Mouse (Mus musculus) heart, adult 2 months (tissue): ENCODE data around the gene Nup210. TPM values are rescaled to one million over a fixed set of nuclear protein-coding genes. Genes with fewer than 3 reads are reported as not detected.

Source experiments
- DNase-seq, 2 experiments: peaks; one replicate each; pipeline ENCODE4 v3.0.0; 2021
- H3K27ac ChIP-seq: fragments of 200-600 bp; 2 replicates; pipeline ENCODE4 v1.8.1; 2022
- H3K27me3 ChIP-seq: fragments of 200-500 bp; 2 replicates; pipeline ENCODE4 v1.6.1; 2012; ENCODE audit warnings: mild to moderate bottlenecking, low read length, inconsistent platforms, mixed read lengths; ENCODE audit not compliant: control insufficient read depth, insufficient read depth
- H3K36me3 ChIP-seq: fragments of 200-500 bp; 2 replicates; pipeline ENCODE4 v1.6.1; 2012; ENCODE audit warnings: low read length, inconsistent platforms; ENCODE audit not compliant: control insufficient read depth, insufficient read depth
- H3K4me1 ChIP-seq: fragments of 200-500 bp; 2 replicates; pipeline ENCODE4 v1.6.1; 2011; ENCODE audit warnings: low read length; ENCODE audit not compliant: control insufficient read depth, insufficient read depth
- H3K4me3 ChIP-seq: fragments of 200-600 bp; 2 replicates; pipeline ENCODE4 v1.8.1; 2022
- H3K79me2 ChIP-seq: fragments of 200-500 bp; replicated peaks from 2 replicates; pipeline ENCODE4 v1.6.1; 2012; ENCODE audit warnings: mild to moderate bottlenecking, inconsistent platforms, low read length, moderate library complexity, mixed read lengths; ENCODE audit not compliant: control insufficient read depth, insufficient read depth
- H3K9ac ChIP-seq: fragments of 200-500 bp; 2 replicates; pipeline ENCODE4 v1.6.1; 2012; ENCODE audit warnings: low read depth, mild to moderate bottlenecking, control low read depth, inconsistent platforms, low read length, mixed read lengths
- CTCF ChIP-seq: fragments of 200-600 bp; IDR thresholded peaks from 2 replicates; pipeline ENCODE4 v1.8.1; 2022; ENCODE audit warnings: antibody characterized with exemption, mild to moderate bottlenecking, moderate library complexity
- EP300 ChIP-seq: fragments of 200-500 bp; IDR thresholded peaks from 2 replicates; pipeline ENCODE4 v1.6.1; 2011; ENCODE audit warnings: low read depth, low read length, control low read depth; ENCODE audit not compliant: insufficient read depth
- POLR2A ChIP-seq: fragments of 200-500 bp; IDR thresholded peaks from 2 replicates; pipeline ENCODE4 v1.6.1; 2011; ENCODE audit warnings: mild to moderate bottlenecking, low read depth, low read length, control low read depth; ENCODE audit not compliant: insufficient read depth
- WGBS: fragments of 180-500 bp; shearing (Covaris S2); methylation state at CpG from one replicate; pipeline ENCODE4 v1.1.7; 2018; 5-methylcytosine and 5-hydroxymethylcytosine counted together
- intact Hi-C: fragments of 180-260 bp; cut with DNase I; formaldehyde crosslinking; loops from one replicate; pipeline ENCODE4 v1.15.1; 2025
- polyA plus RNA-seq: library from polyadenylated mRNA; depleted of rRNA; stranded (reverse); fragments of >200 nt; gene quantifications from 2 replicates; pipeline ENCODE4 v1.2.3, GENCODE M21; 2012
- total RNA-seq, 2 experiments: library from RNA; stranded (reverse); gene quantifications; 2 replicates each; pipeline ENCODE4 v1.2.3; 2021

Nup210 gene
- total and polyA plus RNA-seq, 3 experiments, result 2.5 to 6.4 (median 3.4) TPM

- H3K4me1 ChIP-seq, result no peaks in the 10 kb centered on the region
- no peaks in the 10 kb centered on the region for H3K27me3 ChIP-seq
- intact Hi-C loops, result no loop called here
- TF ChIP-seq CTCF (no peak), POLR2A (no peak), EP300 (no peak)
- H3K9ac ChIP-seq, result no peak overlapping the region
- no peak for DNase-seq
- 88% methylated on average over 2 of the region's 2 CpGs for WGBS
- H3K4me3 ChIP-seq, result no peak overlapping the region
- H3K27ac ChIP-seq, result no peak overlapping the region
- H3K36me3 ChIP-seq, result no peaks in the 10 kb centered on the region
- H3K79me2 ChIP-seq, result no peaks in the 10 kb centered on the region
Measured at GRCm38 (mm10) chr6:91004157-91004556, 112.5 kb downstream of the Nup210 start.

- no peak for DNase-seq
- intact Hi-C loops, result no loop called here
- no peaks in the 10 kb centered on the region for H3K27me3 ChIP-seq
Measured at GRCm38 (mm10) chr6:91003310-91003995, 113.2 kb downstream of the Nup210 start.

DNA sequence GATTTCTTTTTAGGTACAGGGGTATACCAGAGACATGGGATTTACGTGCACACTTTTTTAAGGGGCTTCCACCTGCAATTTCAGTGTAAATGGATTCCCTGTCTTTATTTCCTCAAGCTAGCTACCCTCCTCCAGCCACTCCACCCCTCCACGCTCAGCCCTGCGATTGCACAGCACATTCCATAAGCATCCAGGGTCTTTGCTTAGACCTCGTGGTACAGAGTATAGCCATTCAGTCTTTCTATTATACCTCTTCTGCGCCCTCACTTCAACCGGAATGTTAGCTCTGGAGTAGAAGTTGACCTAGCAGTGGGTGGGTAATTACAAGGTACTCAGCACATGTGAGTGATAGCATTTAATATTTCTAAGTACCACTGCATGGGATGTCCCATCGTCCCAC lies 115.1 kb downstream of the Nup210 start:
- no peak overlapping the region for H3K27ac ChIP-seq
- no peak overlapping the region for H3K9ac ChIP-seq
- DNase-seq, result no peak
- no peaks in the 10 kb centered on the region for H3K27me3 ChIP-seq
- 69% methylated on average over 7 of the region's 7 CpGs for WGBS
- TF ChIP-seq EP300, result no peak
- no peak for TF ChIP-seq POLR2A
- no peak for TF ChIP-seq CTCF
- H3K36me3 ChIP-seq, result no peaks in the 10 kb centered on the region
- H3K4me1 ChIP-seq, result no peaks in the 10 kb centered on the region
- no peaks in the 10 kb centered on the region for H3K79me2 ChIP-seq
- no peak overlapping the region for H3K4me3 ChIP-seq
- intact Hi-C loops, result no loop called here

More at GRCm38 (mm10) chr6:91003310-91003995, 113.2 kb downstream of the Nup210 start:
- no peaks in the 10 kb centered on the region for H3K79me2 ChIP-seq
- no peak overlapping the region for H3K9ac ChIP-seq
- no peak overlapping the region for H3K27ac ChIP-seq
- TF ChIP-seq CTCF, result no peak
- no peak for TF ChIP-seq EP300
- no peak for TF ChIP-seq POLR2A
- WGBS, result 21% methylated on average over 3 of the region's 3 CpGs
- no peaks in the 10 kb centered on the region for H3K36me3 ChIP-seq
- H3K4me1 ChIP-seq, result no peaks in the 10 kb centered on the region
- H3K4me3 ChIP-seq, result no peak overlapping the region

GRCm38 (mm10) chr6:91000819-91001525 lies 115.7 kb downstream of the Nup210 start:
- Histone ChIP-seq H3K27ac (no peak overlapping the region), H3K79me2 (no peaks in the 10 kb centered on the region), H3K4me3 (no peak overlapping the region), H3K9ac (no peak overlapping the region), H3K27me3 (no peaks in the 10 kb centered on the region), H3K4me1 (no peaks in the 10 kb centered on the region), H3K36me3 (no peaks in the 10 kb centered on the region)
- intact Hi-C loops, result no loop called here
- TF ChIP-seq CTCF, result no peak
- TF ChIP-seq POLR2A, result no peak
- TF ChIP-seq EP300, result no peak
- DNase-seq, result no peak
- WGBS, result 32% methylated on average over 15 of the region's 15 CpGs

DNA sequence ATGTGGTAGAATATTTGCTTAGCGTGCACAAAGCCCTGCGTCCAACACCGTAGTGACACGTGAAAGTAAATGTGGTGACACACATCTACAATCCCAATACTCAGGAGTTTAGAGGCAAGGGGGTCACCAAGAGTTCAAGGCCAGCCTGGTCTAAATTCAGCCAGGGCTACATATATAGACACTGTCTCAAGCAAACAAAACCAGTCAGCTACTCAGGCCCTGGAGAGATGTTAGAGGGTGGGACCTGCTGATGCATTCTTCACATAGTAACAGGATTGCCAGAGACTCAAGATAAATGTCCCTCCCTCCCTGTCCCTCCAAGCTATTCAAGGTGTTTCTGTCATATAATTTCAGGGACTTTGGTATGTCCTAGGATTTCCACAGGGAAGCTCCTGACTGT lies 117.5 kb downstream of the Nup210 start:
- Histone ChIP-seq H3K27me3 (no peaks in the 10 kb centered on the region), H3K4me3 (no peak overlapping the region), H3K36me3 (no peaks in the 10 kb centered on the region), H3K27ac (no peak overlapping the region), H3K9ac (no peak overlapping the region), H3K4me1 (no peaks in the 10 kb centered on the region), H3K79me2 (no peaks in the 10 kb centered on the region)
- 97% methylated on average over 4 of the region's 4 CpGs for WGBS
- intact Hi-C loops, result no loop called here
- no peak for DNase-seq
- no peak for TF ChIP-seq POLR2A
- no peak for TF ChIP-seq CTCF
- no peak for TF ChIP-seq EP300

DNA sequence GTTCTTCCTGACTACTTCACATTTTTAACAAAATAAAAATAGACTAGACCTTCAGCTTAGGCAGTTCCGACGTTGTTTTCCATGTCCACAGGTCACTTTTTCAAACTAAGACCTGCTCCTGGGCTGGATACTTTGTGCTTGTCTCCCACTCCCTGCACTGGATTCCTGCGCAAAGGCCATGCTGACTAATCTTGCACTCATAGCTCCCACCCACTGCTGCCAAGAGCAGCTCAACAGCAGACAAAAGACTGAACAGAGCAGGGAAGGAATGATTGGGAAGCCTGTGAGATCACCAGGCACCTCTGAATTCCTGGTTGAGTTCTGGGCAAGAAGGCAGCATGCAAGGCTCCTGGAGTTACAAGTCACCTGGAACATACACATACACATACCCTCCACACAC lies 119.6 kb downstream of the Nup210 start:
- Histone ChIP-seq H3K79me2 (no peaks in the 10 kb centered on the region), H3K9ac (no peak overlapping the region), H3K27ac (no peak overlapping the region), H3K4me1 (no peaks in the 10 kb centered on the region), H3K4me3 (no peak overlapping the region), H3K27me3 (no peaks in the 10 kb centered on the region), H3K36me3 (no peaks in the 10 kb centered on the region)
- TF ChIP-seq EP300 (no peak), CTCF (no peak), POLR2A (no peak)
- intact Hi-C loops, result no loop called here
- 78% methylated on average over 3 of the region's 3 CpGs for WGBS
- no peak for DNase-seq
